Mouse (Mus musculus): ENCODE data around the gene Clmp.
"Not testable (repeated sequence)": the region's sequence is repeated elsewhere in the genome, so short reads cannot be mapped to it uniquely, and the experiment has no call there.

Clmp gene

GRCm38 (mm10) chr9:40730701-40731590 is 45.2 kb downstream of the Clmp start:
- DNase-seq (ENCODE audit: low spot score in 2 of 2) = peak; percentile 50 to 52

GRCm38 (mm10) chr9:40731591-40732048 is 45.9 kb downstream of the Clmp start:
- DNase-seq (ENCODE audit: low spot score in 2 of 2) = no peak

- no peak for DNase-seq (ENCODE audit: low spot score in 2 of 2)
These were observed 46.5 kb downstream of the Clmp start for GRCm38 (mm10) chr9:40732302-40732701.

- no peak for DNase-seq (ENCODE audit: low spot score in 2 of 2)
These were observed 51.4 kb downstream of the Clmp start for GRCm38 (mm10) chr9:40737117-40737516.

GRCm38 (mm10) chr9:40743525-40744034 is 57.8 kb downstream of the Clmp start:
- DNase-seq (ENCODE audit: low spot score in 2 of 2) = peak; percentile 53 to 62

- DNase-seq (ENCODE audit: low spot score in 2 of 2) = peak; percentile 33 to 41
These were observed 58.5 kb downstream of the Clmp start for GRCm38 (mm10) chr9:40744233-40744632.

GRCm38 (mm10) chr9:40746796-40747195 is 61.0 kb downstream of the Clmp start:
- no peak for DNase-seq (ENCODE audit: low spot score in 2 of 2)

- no peak for DNase-seq (ENCODE audit: low spot score in 2 of 2)
These were observed 61.5 kb downstream of the Clmp start for GRCm38 (mm10) chr9:40747249-40747648.

- DNase-seq (ENCODE audit: low spot score in 2 of 2) = peak; percentile 27 to 54
These were observed 64.3 kb downstream of the Clmp start for GRCm38 (mm10) chr9:40749832-40750620.

- no peak for DNase-seq (ENCODE audit: low spot score in 2 of 2)
These were observed 66.0 kb downstream of the Clmp start for GRCm38 (mm10) chr9:40751749-40752148.

- DNase-seq (ENCODE audit: low spot score in 2 of 2) = peak; percentile 37 to 54
These were observed 70.6 kb downstream of the Clmp start for GRCm38 (mm10) chr9:40756401-40756800.

- DNase-seq (ENCODE audit: low spot score in 2 of 2) = peak in 1 of 2 experiments; percentile 26
These were observed 71.4 kb downstream of the Clmp start for GRCm38 (mm10) chr9:40757105-40757626.

- DNase-seq (ENCODE audit: low spot score in 2 of 2) = peak; percentile 67 to 72
These were observed 72.0 kb downstream of the Clmp start for GRCm38 (mm10) chr9:40757685-40758270.

GRCm38 (mm10) chr9:40762354-40762753 is 76.6 kb downstream of the Clmp start:
- no peak for DNase-seq (ENCODE audit: low spot score in 2 of 2)

GRCm38 (mm10) chr9:40764887-40765580 is 79.3 kb downstream of the Clmp start:
- DNase-seq (ENCODE audit: low spot score in 2 of 2) = no peak

- DNase-seq (ENCODE audit: low spot score in 2 of 2) = peak in 1 of 2 experiments; percentile 33
These were observed 79.8 kb downstream of the Clmp start for GRCm38 (mm10) chr9:40765581-40765940.

- DNase-seq (ENCODE audit: low spot score in 2 of 2) = no peak
These were observed 80.4 kb downstream of the Clmp start for GRCm38 (mm10) chr9:40766058-40766605.

- DNase-seq (ENCODE audit: low spot score in 2 of 2) = no peak
These were observed 82.2 kb downstream of the Clmp start for GRCm38 (mm10) chr9:40767946-40768345.

GRCm38 (mm10) chr9:40772246-40772645 is 86.5 kb downstream of the Clmp start:
- DNase-seq (ENCODE audit: low spot score in 2 of 2) = no peak

- DNase-seq (ENCODE audit: low spot score in 2 of 2) = not testable (repeated sequence)
These were observed 87.4 kb downstream of the Clmp start for GRCm38 (mm10) chr9:40773142-40773541.

- no peak for DNase-seq (ENCODE audit: low spot score in 2 of 2)
These were observed 88.1 kb downstream of the Clmp start for GRCm38 (mm10) chr9:40773869-40774268.

Data from spleen, postnatal 36 days (tissue).